Mouse (Mus musculus) bone marrow, adult 2 months (tissue): ENCODE results near the gene Olfr1420.

Source experiments
- CTCF ChIP-seq: fragments of 200-500 bp; IDR thresholded peaks from 2 replicates; pipeline ENCODE4 v1.5.1; 2011; ENCODE audit warnings: low read length, control low read depth; ENCODE audit not compliant: control insufficient read depth, insufficient read depth
- POLR2A ChIP-seq: fragments of 200-500 bp; IDR thresholded peaks from 2 replicates; pipeline ENCODE4 v1.6.1; 2011; ENCODE audit warnings: low read depth, mild to moderate bottlenecking, control low read depth, low read length, borderline replicate concordance; ENCODE audit not compliant: control insufficient read depth

GRCm38 (mm10) chr19:11928025-11928748 is 41.8 kb downstream of the Olfr1420 start:
- no peak for TF ChIP-seq CTCF
- TF ChIP-seq POLR2A: no peak
